17 mouse cellular contexts compared by ENCODE assay signal in the genomic region with DNA sequence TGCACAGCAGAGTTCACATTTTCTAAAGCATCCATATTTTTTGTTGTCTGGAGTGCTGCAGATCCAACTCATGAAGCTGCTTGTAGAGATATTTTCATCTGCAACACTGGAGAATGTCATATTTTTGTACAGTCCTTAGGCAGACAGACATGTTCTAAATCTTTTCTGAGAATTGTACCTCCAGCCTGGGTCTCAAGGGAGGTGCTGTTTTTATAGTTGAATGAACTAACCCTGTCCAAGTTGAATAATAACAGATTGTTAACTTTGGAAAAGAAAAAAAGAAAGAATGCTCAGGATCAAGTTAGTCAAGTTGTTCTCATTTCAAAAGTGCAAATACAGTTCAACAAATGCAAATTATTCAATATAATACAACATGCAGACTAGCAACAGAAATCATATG.
"Had no signal": no experiment of that assay in that cellular context is flagged by ENCODE, and none has a peak within 500 bp of the region (broad histone marks: within the 10 kb centered on the region; RNA-seq: fewer than 3 reads in every experiment).

No protein-coding gene starts in this region.

- H3K27me3 ChIP-seq: lung, embryonic 15.5 days; megakaryocyte, embryonic 14.5 days; midbrain, embryonic 13.5 days; midbrain, embryonic 15.5 days; neural tube, embryonic 12.5 days; stomach, embryonic 15.5 days had no signal

- H3K4me1 ChIP-seq: lung, embryonic 15.5 days; megakaryocyte, embryonic 14.5 days; midbrain, embryonic 13.5 days; midbrain, embryonic 15.5 days; neural tube, embryonic 12.5 days; stomach, embryonic 15.5 days had no signal

- H3K4me3 ChIP-seq: lung, embryonic 15.5 days; megakaryocyte, embryonic 14.5 days; midbrain, embryonic 13.5 days; midbrain, embryonic 15.5 days; neural tube, embryonic 12.5 days; stomach, embryonic 15.5 days had no signal

- H3K27ac ChIP-seq: lung, embryonic 15.5 days; macrophage; midbrain, embryonic 13.5 days; midbrain, embryonic 15.5 days; neural tube, embryonic 12.5 days; stomach, embryonic 15.5 days; stomach, postnatal 0 days had no signal

- DNase-seq: lung, adult 2 months; lung, postnatal 14 days; lung, postnatal 36 days; right cerebral cortex, postnatal 14 days; thymus, adult 2 months; thymus, postnatal 25 days; thymus, postnatal 4 days had no signal

- H3K4me2 ChIP-seq: lung, embryonic 15.5 days; midbrain, embryonic 11.5 days; midbrain, embryonic 13.5 days; midbrain, embryonic 15.5 days; neural tube, embryonic 12.5 days; stomach, embryonic 15.5 days had no signal

- ATAC-seq: lung, postnatal 0 days; midbrain, embryonic 13.5 days; midbrain, embryonic 15.5 days had no signal

- H3K9ac ChIP-seq: lung, embryonic 15.5 days; midbrain, embryonic 13.5 days; midbrain, embryonic 15.5 days; neural tube, embryonic 12.5 days; stomach, embryonic 15.5 days had no signal

- H3K36me3 ChIP-seq: lung, embryonic 15.5 days; midbrain, embryonic 15.5 days had no signal

- H3K9me3 ChIP-seq: lung, embryonic 15.5 days; megakaryocyte, embryonic 14.5 days; midbrain, embryonic 13.5 days; midbrain, embryonic 15.5 days; neural tube, embryonic 12.5 days; stomach, embryonic 15.5 days had no signal
